Mouse (Mus musculus) E14TG2a.4 (cell line): ENCODE measurements around the gene 4930469K13Rik.
"Not testable (repeated sequence)": the region's sequence is repeated elsewhere in the genome, so short reads cannot be mapped to it uniquely, and the experiment has no call there.

Source experiments
- H3K27me3 ChIP-seq: 2 replicates; pipeline ENCODE4 v1.6.1; 2014; ENCODE audit warnings: low read length, control low read depth; ENCODE audit not compliant: insufficient read depth
- H3K36me3 ChIP-seq: 2 replicates; pipeline ENCODE4 v1.6.1; 2014; ENCODE audit warnings: low read length, control low read depth; ENCODE audit not compliant: insufficient read depth
- H3K4me1 ChIP-seq: replicated peaks from 2 replicates; pipeline ENCODE4 v1.6.1; 2014; ENCODE audit warnings: low read depth, low read length, control low read depth
- H3K4me3 ChIP-seq: replicated peaks from 2 replicates; pipeline ENCODE4 v1.5.1; 2014; ENCODE audit warnings: mild to moderate bottlenecking, low read length
- H3K9me3 ChIP-seq: 2 replicates; pipeline ENCODE4 v1.6.1; 2014; ENCODE audit warnings: low read length, control low read depth
- CTCF ChIP-seq: conservative IDR thresholded peaks from 2 replicates; pipeline ENCODE4 v1.5.1; 2014; ENCODE audit warnings: low read length
- NANOG ChIP-seq: IDR thresholded peaks from 2 replicates; pipeline ENCODE4 v1.6.1; 2014; ENCODE audit warnings: borderline replicate concordance, low read length, mixed read lengths
- POU5F1 ChIP-seq: IDR thresholded peaks from 2 replicates; pipeline ENCODE4 v1.6.1; 2014; ENCODE audit warnings: low read length, borderline replicate concordance

4930469K13Rik gene

DNA sequence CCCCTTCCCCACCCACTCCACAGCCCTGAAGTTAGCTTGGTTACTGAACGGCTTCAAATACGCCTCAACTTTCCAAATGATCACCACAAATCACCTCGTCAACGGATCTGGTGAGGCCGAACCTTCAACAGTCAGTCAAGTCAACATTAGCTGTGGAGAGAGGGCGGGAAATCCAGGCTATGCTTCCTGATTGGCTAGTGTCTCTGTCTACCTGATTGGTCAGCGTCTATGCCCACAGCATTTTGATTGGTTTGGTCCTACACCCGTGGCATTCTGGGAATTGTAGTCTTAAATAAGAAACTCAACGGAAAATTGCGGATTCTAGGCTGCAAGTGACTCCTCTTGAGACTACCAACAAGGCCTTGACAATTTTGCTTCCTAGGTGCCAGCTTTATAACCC, at the start of gene 4930469K13Rik:
TSS of gene 4930469K13Rik (minus strand) at position 133 of the 400 bp plus-strand sequence.
- no peaks in the 10 kb centered on the region for H3K36me3 ChIP-seq
- peaks cover 14% of the 10 kb centered on the region for H3K27me3 ChIP-seq
- no peak within 1 kb of the TSS for H3K4me3 ChIP-seq
- H3K9me3 ChIP-seq = peaks cover 5% of the 10 kb centered on the region
- TF ChIP-seq POU5F1 = no peak
- no peak for TF ChIP-seq CTCF
- TF ChIP-seq NANOG = no peak
- no peaks in the 10 kb centered on the region for H3K4me1 ChIP-seq

DNA sequence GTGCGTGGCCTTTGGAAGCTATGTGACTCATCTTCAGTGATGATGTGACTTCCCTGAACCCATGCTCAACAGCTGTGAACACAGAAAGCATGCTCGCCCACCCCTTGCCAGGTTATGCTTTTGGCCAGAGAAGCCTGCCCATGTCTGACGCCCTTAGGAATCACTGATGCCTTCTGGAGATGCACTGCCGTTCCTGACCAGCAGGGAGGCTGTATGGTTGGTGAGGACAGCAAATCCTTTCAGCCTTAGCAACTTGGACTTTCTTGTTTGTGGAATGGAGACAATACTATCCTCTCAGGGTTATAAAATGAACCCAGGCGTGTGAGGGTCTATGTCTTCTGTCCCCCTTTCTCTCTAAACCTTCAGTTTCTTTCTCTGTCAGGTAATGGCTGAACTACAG, 48.6 kb upstream of the 4930469K13Rik start:
- Histone ChIP-seq H3K27me3 (no peaks in the 10 kb centered on the region; the same call in 1 of the 2 replicates), H3K4me1 (peaks cover 4% of the 10 kb centered on the region; the same call in 1 of the 2 replicates), H3K9me3 (no peaks in the 10 kb centered on the region), H3K36me3 (no peaks in the 10 kb centered on the region), H3K4me3 (no peak overlapping the region)
- no peak for TF ChIP-seq NANOG
- peak; percentile 25 for TF ChIP-seq CTCF
- no peak for TF ChIP-seq POU5F1

DNA sequence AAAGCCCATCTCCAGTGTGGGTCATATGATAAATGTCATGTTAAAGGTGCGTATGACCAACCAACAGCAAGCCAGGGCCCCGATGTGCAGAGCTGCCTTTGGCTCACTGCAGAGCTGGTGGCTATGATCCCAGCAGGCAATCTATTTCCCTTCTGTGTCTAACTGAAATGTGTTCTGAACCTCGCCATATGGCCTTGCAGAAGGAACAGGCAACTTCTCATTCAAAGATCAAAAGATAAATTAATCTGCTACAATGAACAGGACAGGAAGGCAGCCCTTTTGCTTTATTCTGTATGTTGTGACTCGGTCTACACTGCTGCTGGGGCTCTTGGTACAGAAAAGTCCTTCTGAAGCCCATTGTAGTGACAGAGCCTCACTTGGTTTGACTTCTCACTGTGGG, 46.1 kb upstream of the 4930469K13Rik start:
- Histone ChIP-seq H3K36me3 (no peaks in the 10 kb centered on the region), H3K4me1 (peaks cover 9% of the 10 kb centered on the region; the same call in 1 of the 2 replicates), H3K27me3 (no peaks in the 10 kb centered on the region; the same call in 1 of the 2 replicates), H3K9me3 (no peaks in the 10 kb centered on the region), H3K4me3 (no peak overlapping the region)
- TF ChIP-seq CTCF (no peak), NANOG (no peak), POU5F1 (no peak)

DNA sequence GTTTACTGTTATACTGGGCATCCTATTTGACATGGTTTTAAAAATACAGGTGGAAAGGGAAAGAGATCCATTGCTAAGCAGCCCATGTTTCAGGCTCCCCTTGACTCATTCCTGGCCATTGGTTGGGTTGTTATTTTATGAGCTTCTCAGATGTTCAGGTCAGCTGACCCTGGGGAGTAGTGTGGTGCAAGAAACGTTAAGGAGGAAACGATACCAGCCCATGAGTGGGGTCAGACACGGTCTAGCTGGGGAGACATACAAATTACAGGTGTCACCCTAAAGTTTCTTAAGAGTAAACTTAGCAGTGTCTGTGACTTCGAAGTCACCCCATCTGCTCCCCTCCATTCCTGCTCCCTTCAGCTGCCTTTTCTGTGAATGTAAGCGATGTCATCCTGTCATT, 45.6 kb upstream of the 4930469K13Rik start:
- Histone ChIP-seq H3K9me3 (no peaks in the 10 kb centered on the region), H3K36me3 (no peaks in the 10 kb centered on the region), H3K27me3 (no peaks in the 10 kb centered on the region; the same call in 1 of the 2 replicates), H3K4me1 (peaks cover 9% of the 10 kb centered on the region; the same call in 1 of the 2 replicates), H3K4me3 (no peak overlapping the region)
- TF ChIP-seq CTCF (no peak), POU5F1 (no peak), NANOG (no peak)

DNA sequence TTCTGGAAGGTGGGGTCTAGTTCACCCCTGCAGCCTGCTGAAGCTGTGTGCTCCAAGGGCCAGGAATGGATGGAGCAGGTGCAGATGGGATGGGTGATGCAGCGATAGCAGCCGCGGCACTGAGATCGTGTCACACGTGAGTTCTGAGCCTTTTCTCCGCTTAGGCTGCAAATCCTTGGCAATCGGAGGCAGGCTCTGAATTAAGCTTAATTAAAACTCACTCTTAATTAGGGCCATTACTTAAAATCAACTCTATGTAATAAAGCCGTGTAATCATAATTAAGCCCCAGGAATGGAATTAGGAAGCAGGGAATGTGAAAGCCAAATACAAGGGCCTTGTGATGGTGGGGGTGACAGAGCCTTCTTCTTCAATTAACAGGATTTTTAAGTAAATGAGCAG, 40.9 kb upstream of the 4930469K13Rik start:
- Histone ChIP-seq H3K4me3 (no peak overlapping the region), H3K4me1 (0 out of 2 replicates have a peak, but pooled peaks cover 5% of the 10 kb centered on the region), H3K36me3 (no peaks in the 10 kb centered on the region), H3K9me3 (no peaks in the 10 kb centered on the region), H3K27me3 (no peaks in the 10 kb centered on the region)
- TF ChIP-seq NANOG = no peak
- no peak for TF ChIP-seq POU5F1
- TF ChIP-seq CTCF = no peak

DNA sequence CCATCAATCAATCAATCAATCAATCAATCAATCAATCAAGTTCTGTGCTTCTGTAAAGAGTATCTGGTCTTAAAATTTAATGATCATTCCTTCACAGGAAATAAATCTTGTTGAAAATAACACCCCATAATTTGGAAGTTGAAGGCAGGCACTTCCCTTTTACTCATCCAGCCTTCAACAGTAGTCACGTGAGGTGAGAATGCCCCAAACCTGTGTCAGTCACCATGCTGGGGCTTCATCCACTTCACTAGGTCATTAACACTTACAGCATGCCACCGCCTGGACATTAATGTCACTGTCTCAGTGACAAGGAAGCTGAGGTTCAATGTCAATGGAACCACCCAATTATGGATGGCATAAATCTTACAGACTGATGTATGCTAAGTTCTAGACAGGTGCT, 30.1 kb upstream of the 4930469K13Rik start:
- Histone ChIP-seq H3K36me3 (no peaks in the 10 kb centered on the region), H3K4me1 (no peaks in the 10 kb centered on the region), H3K9me3 (no peaks in the 10 kb centered on the region), H3K27me3 (peaks cover 14% of the 10 kb centered on the region), H3K4me3 (no peak overlapping the region)
- TF ChIP-seq CTCF = no peak
- no peak for TF ChIP-seq NANOG
- TF ChIP-seq POU5F1 = no peak

DNA sequence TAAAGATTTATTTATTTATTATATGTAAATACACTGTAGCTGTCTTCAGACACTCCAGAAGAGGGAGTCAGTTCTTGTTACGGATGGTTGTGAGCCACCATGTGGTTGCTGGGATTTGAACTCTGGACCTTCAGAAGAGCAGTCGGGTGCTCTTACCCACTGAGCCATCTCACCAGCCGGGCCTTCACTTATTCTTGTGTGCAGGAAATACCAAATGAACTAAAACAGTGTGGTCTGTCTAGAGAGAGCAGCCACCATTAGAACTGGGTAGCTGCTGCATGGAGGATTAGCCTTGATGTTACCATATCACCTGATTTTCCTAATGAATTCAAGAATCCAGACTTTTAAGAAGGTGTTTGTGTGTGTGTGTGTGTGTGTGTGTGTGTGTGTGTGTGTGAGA, 27.4 kb upstream of the 4930469K13Rik start:
- H3K4me1 ChIP-seq, H3K9me3 ChIP-seq, H3K4me3 ChIP-seq, H3K36me3 ChIP-seq: not testable (repeated sequence)
- peaks cover 21% of the 10 kb centered on the region for H3K27me3 ChIP-seq

DNA sequence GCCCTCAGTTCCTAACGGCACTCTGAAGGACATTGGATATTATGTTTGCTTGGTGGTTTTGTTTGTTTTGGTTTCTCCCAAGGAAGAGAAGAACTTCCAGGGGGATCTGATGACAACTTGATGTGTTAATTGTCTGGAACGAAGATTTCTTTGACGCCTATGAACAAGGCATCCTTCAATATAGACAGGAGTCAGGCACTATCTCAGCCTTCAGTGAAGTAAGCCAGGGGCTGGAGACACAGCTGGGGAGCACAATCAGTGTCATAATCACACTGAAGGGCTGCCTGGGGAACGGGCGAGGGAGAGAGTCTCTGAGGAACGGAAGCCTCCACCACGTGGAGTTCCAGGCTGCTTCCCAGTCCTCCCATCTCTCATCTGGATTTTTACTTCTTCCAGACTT, 26.5 kb upstream of the 4930469K13Rik start:
- H3K4me1 ChIP-seq = no peaks in the 10 kb centered on the region
- no peaks in the 10 kb centered on the region for H3K9me3 ChIP-seq
- no peak for TF ChIP-seq CTCF
- no peak for TF ChIP-seq NANOG
- no peak for TF ChIP-seq POU5F1
- no peaks in the 10 kb centered on the region for H3K36me3 ChIP-seq
- peaks cover 21% of the 10 kb centered on the region for H3K27me3 ChIP-seq
- H3K4me3 ChIP-seq = no peak overlapping the region

DNA sequence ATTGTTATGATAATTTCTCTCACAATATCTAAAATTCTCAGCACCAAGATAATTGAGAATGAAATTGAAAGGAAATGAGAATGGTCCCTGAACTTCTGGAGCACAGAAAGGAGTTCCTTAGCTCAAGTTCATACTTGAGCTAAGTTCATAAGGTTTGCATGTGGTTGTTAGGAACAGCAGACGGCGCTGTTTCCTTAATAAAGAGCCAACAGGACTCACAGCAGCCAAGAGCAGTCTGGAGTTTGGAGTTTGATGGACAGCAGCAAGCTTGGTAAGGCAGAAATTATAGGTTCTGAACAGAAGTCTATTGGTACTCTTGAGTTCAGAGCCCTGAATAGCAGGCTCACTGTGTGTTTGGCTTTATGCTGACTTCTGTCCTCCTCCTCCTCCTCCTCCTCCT, 24.8 kb upstream of the 4930469K13Rik start:
- H3K9me3 ChIP-seq = no peaks in the 10 kb centered on the region
- no peak overlapping the region for H3K4me3 ChIP-seq
- TF ChIP-seq CTCF (peak; percentile 75), POU5F1 (no peak)
- no peaks in the 10 kb centered on the region for H3K4me1 ChIP-seq
- H3K36me3 ChIP-seq = no peaks in the 10 kb centered on the region
- peaks cover 21% of the 10 kb centered on the region for H3K27me3 ChIP-seq
